Mouse (Mus musculus) limb, embryonic 11.5 days (tissue): ENCODE measurements around the gene Rec114. TPM values are rescaled to one million over a fixed set of nuclear protein-coding genes. Genes with fewer than 3 reads are reported as not detected.

Experiments
- ATAC-seq: fragments of 200-750 bp; cut with Nextera tagmentation; 2 replicates; pipeline ENCODE4 v1.8.0; 2017; ENCODE audit warnings: low read depth; ENCODE audit not compliant: insufficient number of reproducible peaks, low FRiP score, low TSS enrichment
- DNase-seq: peaks from one replicate; pipeline ENCODE4 v3.0.0-alpha.2; 2015; ENCODE audit warnings: low spot score
- H3K27ac ChIP-seq: fragments of 300-500 bp; sonication (generic); replicated peaks from 2 replicates; pipeline ENCODE4 v1.5.1; 2014; ENCODE audit warnings: low read depth, mild to moderate bottlenecking, low read length
- H3K27me3 ChIP-seq: fragments of 300-500 bp; sonication (generic); 2 replicates; pipeline ENCODE4 v1.6.1; 2014; ENCODE audit warnings: mild to moderate bottlenecking, low read length, mixed read lengths; ENCODE audit not compliant: control insufficient read depth, insufficient read depth
- H3K36me3 ChIP-seq: fragments of 300-500 bp; sonication (generic); 2 replicates; pipeline ENCODE4 v1.6.1; 2014; ENCODE audit warnings: mild to moderate bottlenecking, low read length, moderate library complexity, mixed read lengths; ENCODE audit not compliant: control insufficient read depth, insufficient read depth
- H3K4me1 ChIP-seq: fragments of 300-500 bp; sonication (generic); 2 replicates; pipeline ENCODE4 v1.6.1; 2014; ENCODE audit warnings: low read length, mixed read lengths; ENCODE audit not compliant: control insufficient read depth, insufficient read depth
- H3K4me2 ChIP-seq: fragments of 300-500 bp; sonication (generic); 2 replicates; pipeline ENCODE4 v1.6.1; 2014; ENCODE audit warnings: low read depth, mild to moderate bottlenecking, moderate library complexity; ENCODE audit not compliant: severe bottlenecking
- H3K4me3 ChIP-seq: fragments of 300-500 bp; sonication (generic); 2 replicates; pipeline ENCODE4 v1.5.1; 2014; ENCODE audit warnings: low read depth, low read length
- H3K9ac ChIP-seq: fragments of 300-500 bp; sonication (generic); 2 replicates; pipeline ENCODE4 v1.6.1; 2014; ENCODE audit warnings: mild to moderate bottlenecking, low read length
- H3K9me3 ChIP-seq: fragments of 300-500 bp; sonication (generic); 2 replicates; pipeline ENCODE4 v1.6.1; 2016; ENCODE audit warnings: low read length; ENCODE audit not compliant: control insufficient read depth
- WGBS: fragments of 180-500 bp; shearing (Covaris S2); extraction: QIAGEN DNeasy Blood & Tissue Kit; methylation state at CpG from one replicate; pipeline ENCODE4 v1.1.7; 2014; 5-methylcytosine and 5-hydroxymethylcytosine counted together
- polyA plus RNA-seq: library from polyadenylated mRNA; unstranded; fragments of >200 nt; fragmentation: Nextera tagmentation; extraction: Ambion mirVana; gene quantifications from 2 replicates; pipeline ENCODE4 v1.2.1, GENCODE M21; 2014

Gene Rec114
- polyA plus RNA-seq, 1 experiment from 2014 or later = 1.4 TPM

DNA sequence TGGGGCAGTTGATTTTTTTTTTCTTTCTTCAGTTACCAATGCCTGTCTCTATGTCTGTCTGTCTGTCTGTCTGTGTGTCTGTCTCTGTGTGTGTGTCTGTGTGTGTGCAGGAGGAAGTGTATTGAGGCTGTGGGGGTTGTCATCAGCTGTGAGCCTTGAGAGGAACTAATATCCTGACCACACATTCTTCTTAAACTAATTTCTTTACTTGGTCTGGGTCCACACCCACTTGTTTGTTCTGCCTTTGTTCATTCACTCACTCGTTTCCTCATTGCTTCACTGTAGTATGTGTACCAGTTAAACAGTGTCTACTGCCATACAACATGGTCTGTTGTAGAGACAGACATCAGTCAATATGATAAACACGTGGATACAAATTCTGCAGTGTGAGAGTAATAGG, 116.6 kb downstream of the Rec114 start:
- 88% methylated on average over 2 of the region's 2 CpGs for WGBS
- Histone ChIP-seq H3K9me3 (no peaks in the 10 kb centered on the region), H3K9ac (no peak overlapping the region), H3K4me2 (no peak overlapping the region), H3K4me3 (no peak overlapping the region), H3K27me3 (no peaks in the 10 kb centered on the region), H3K36me3 (no peaks in the 10 kb centered on the region), H3K4me1 (no peaks in the 10 kb centered on the region), H3K27ac (no peak overlapping the region)
- DNase-seq (no peak), ATAC-seq (no peak)

DNA sequence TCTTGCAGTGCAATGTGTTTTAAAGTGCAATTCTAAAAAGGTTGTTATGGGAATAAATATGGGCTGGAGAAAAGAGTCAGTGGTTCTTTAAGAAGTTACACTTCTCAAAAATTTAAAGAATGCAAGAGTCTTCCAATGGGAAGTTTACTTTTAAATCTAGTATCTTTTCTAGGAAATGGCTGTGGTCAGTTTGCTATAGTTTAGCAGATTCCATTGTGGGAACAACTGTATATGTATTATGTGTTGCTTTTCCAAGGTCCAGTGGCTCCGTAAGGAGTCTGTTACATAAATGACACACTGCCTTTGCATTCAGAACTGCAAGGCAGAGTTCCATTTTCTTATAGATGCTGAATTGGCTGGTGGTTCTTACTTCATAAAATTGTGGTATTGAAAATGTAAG, 120.8 kb downstream of the Rec114 start:
- H3K4me2 ChIP-seq = no peak overlapping the region
- no peak for ATAC-seq
- 98% methylated on average over 1 of the region's 1 CpGs for WGBS

DNA sequence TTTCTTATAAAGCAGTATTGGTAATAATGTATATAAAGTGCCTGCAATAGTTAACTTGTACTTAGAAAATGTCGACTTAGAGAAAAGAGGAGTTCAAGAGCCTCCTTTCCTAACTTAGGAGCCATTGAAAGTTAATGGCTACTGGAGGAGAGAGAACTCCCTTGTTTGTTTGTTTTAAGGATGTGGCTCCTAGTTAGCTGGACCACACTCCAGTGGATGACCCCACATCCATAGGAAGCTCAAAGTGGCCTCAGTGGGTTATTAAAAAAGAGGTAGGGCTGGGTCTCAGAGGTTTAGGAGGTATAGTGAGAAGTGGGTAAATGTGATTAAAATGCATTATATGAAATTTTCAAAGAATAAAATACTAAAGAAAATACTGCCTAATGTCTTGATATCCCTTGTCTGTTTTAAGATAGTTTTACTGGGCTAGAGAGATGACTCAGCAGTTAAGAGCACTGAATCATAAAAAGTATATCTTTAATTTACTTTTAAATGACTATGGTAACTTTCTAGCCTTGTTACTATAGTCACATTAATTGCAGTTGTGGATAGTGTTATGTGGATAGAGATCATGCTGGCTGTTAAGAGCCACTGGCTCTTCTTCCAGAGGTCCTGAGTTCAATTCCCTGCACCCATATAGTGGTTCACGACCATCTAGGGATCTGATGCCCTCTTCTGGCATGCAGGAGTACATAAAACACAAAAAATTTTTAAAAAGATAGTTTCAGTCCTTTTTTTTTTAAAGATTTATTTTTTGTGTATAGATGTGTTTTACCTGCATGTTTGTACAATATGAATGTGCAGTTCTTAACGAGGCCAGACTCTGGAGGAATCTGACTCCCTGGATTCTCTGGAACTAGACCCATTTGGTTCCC, 128.5 kb downstream of the Rec114 start:
- no peak for DNase-seq
- WGBS = 75% methylated on average over 3 of the region's 3 CpGs
- H3K27me3 ChIP-seq = no peaks in the 10 kb centered on the region
- no peaks in the 10 kb centered on the region for H3K9me3 ChIP-seq
- no peaks in the 10 kb centered on the region for H3K36me3 ChIP-seq
- no peak for ATAC-seq
- no peaks in the 10 kb centered on the region for H3K4me1 ChIP-seq
- H3K27ac ChIP-seq = no peak overlapping the region
- H3K9ac ChIP-seq = no peak overlapping the region
- H3K4me3 ChIP-seq = no peak overlapping the region
- no peak overlapping the region for H3K4me2 ChIP-seq

More for the DNA sequence above, 120.8 kb downstream of the Rec114 start:
- Histone ChIP-seq H3K36me3 (no peaks in the 10 kb centered on the region), H3K4me3 (no peak overlapping the region), H3K9ac (no peak overlapping the region), H3K4me1 (no peaks in the 10 kb centered on the region), H3K27ac (no peak overlapping the region), H3K27me3 (no peaks in the 10 kb centered on the region), H3K9me3 (no peaks in the 10 kb centered on the region)
- no peak for DNase-seq

DNA sequence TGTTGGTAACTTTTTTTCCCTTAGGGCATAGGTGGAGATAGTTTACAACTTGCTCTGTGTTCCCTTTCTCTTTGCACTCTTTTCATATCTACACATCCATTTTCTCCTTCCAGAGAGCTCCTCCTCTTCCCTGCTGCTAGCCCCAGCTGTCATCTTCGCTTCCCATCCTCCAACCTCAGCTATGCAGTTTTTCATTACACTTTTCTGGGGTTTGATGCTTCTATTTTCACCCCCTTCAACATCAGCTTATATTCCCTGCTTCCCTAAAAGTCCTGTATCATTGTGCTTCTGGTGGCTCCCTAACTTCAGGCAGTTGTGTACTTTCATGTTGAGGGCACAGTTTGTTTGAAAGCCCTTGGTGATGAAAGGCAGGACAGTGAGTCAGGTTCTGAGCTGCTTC, 130.0 kb downstream of the Rec114 start:
- Histone ChIP-seq H3K36me3 (no peaks in the 10 kb centered on the region), H3K4me3 (no peak overlapping the region), H3K27me3 (no peaks in the 10 kb centered on the region), H3K27ac (no peak overlapping the region), H3K9ac (no peak overlapping the region), H3K9me3 (no peaks in the 10 kb centered on the region), H3K4me2 (no peak overlapping the region), H3K4me1 (no peaks in the 10 kb centered on the region)
- DNase-seq (no peak), ATAC-seq (no peak)
- WGBS = 93% methylated on average over 1 of the region's 1 CpGs

Other genes with a start within 250 kb of the Rec114 start
- gene Cd276, start 188.5 kb downstream of the Rec114 start, polyA plus RNA-seq = 56.9 and 59.5 TPM in 2 replicates
- gene Nptn, start 161.7 kb downstream of the Rec114 start, polyA plus RNA-seq = 56.1 and 60.5 TPM in 2 replicates
- 0.30 and 0.35 TPM in 2 replicates for gene Hcn4, start 79.4 kb upstream of the Rec114 start, polyA plus RNA-seq